ENCODE assay signal across 8 mouse cellular contexts in genomic region chr2:37442611-37443591, GRCm38 (mm10). TPM values are rescaled to one million over a fixed set of nuclear protein-coding genes. Genes with fewer than 3 reads are reported as not detected.
DNase-seq lines count a peak whose midpoint lies in the region; ATAC-seq and TF ChIP-seq lines count a peak whose summit lies in the region.

Gene Zbtb26 (minus strand): TSS chr2:37443135.
Gene Zbtb6 (minus strand): TSS chr2:37443171.
Gene Rabgap1 (plus strand): TSS chr2:37443279.

- H3K9me3 ChIP-seq in hindbrain, embryonic 11.5 days (ENCODE audit: control insufficient read depth, low read length): no peaks in the 10 kb centered on the region
- no peaks in the 10 kb centered on the region for H3K9me3 ChIP-seq in lung, postnatal 0 days (ENCODE audit: low read length)

- peak within 1 kb of the TSS; percentile 94 for H3K9ac ChIP-seq in hindbrain, embryonic 11.5 days (ENCODE audit: low read depth, low read length)
- peak within 1 kb of the TSS; percentile 87 for H3K9ac ChIP-seq in lung, postnatal 0 days (replicated peaks; ENCODE audit: low read depth)

- no peaks in the 10 kb centered on the region for H3K4me1 ChIP-seq in hindbrain, embryonic 11.5 days (replicated peaks; ENCODE audit: control insufficient read depth, insufficient read depth, low read length)
- H3K4me1 ChIP-seq in lung, postnatal 0 days (ENCODE audit: insufficient read depth, low read depth, low read length): peaks cover 3% of the 10 kb centered on the region; the same call in 1 of the 2 replicates

- WGBS in hindbrain, embryonic 11.5 days: under 1% methylated on average over 51 of the region's 51 CpGs
- under 1% methylated on average over 50 of the region's 51 CpGs for WGBS in lung, postnatal 0 days

- H3K36me3 ChIP-seq in hindbrain, embryonic 11.5 days (ENCODE audit: control insufficient read depth, insufficient read depth, low read length): no peaks in the 10 kb centered on the region
- no peaks in the 10 kb centered on the region for H3K36me3 ChIP-seq in lung, postnatal 0 days (ENCODE audit: insufficient read depth, low read length)

- peak within 1 kb of the TSS; percentile 68 for H3K4me2 ChIP-seq in hindbrain, embryonic 11.5 days (replicated peaks; ENCODE audit: low read depth, low read length)
- peak within 1 kb of the TSS; percentile 80 for H3K4me2 ChIP-seq in lung, postnatal 0 days (replicated peaks; ENCODE audit: low read depth, low read length)

- no peaks in the 10 kb centered on the region for H3K27me3 ChIP-seq in hindbrain, embryonic 11.5 days (ENCODE audit: control insufficient read depth, insufficient read depth, low read length)
- H3K27me3 ChIP-seq in lung, postnatal 0 days (replicated peaks; ENCODE audit: insufficient read depth, low read length): no peaks in the 10 kb centered on the region

- peak; percentile 98 for DNase-seq in NIH3T3 (ENCODE audit: low read depth)
- peak; percentile 95 for DNase-seq in cerebellum, adult 9-11 months
- peak; percentile 91 to 97 for DNase-seq in frontal cortex, adult 2 months (ENCODE audit: extremely low spot score in 1 of 2, low spot score in 1 of 2)
- DNase-seq in hindbrain, embryonic 11.5 days (ENCODE audit: low spot score): peak; percentile 97
- peak; percentile 93 to 96 for DNase-seq in layer of hippocampus, postnatal 10 days (ENCODE audit: low spot score in 2 of 2)
- DNase-seq in lung, postnatal 0 days (ENCODE audit: low spot score): peak; percentile 97
- DNase-seq in ovary, postnatal 10 days (ENCODE audit: low spot score): peak; percentile 93
- DNase-seq in thymus, postnatal 0 days (ENCODE audit: low spot score): peak; percentile 88

- no peak for TF ChIP-seq CTCF in lung, postnatal 0 days (IDR thresholded peaks at IDR 0.05)

- peak within 1 kb of the TSS; percentile 89 for H3K4me3 ChIP-seq in hindbrain, embryonic 11.5 days (ENCODE audit: low read depth, low read length)
- peak within 1 kb of the TSS; percentile 92 for H3K4me3 ChIP-seq in lung, postnatal 0 days (ENCODE audit: low read depth, low read length)

- ATAC-seq in hindbrain, embryonic 11.5 days (ENCODE audit: low FRiP score): peak; percentile 100
- peak; percentile 100 for ATAC-seq in lung, postnatal 0 days

- peak; percentile 24; the same call in 1 of the 2 replicates for TF ChIP-seq EP300 in lung, postnatal 0 days (IDR thresholded peaks at IDR 0.05)

- H3K27ac ChIP-seq in hindbrain, embryonic 11.5 days (ENCODE audit: low read depth, low read length): peak within 1 kb of the TSS; percentile 85
- peak within 1 kb of the TSS; percentile 90 for H3K27ac ChIP-seq in lung, postnatal 0 days (ENCODE audit: low read length)

RNA-seq across cellular contexts. Expression of gene Zbtb26, which starts in this region (rescaled TPM):
- 6.6 TPM in 2 replicates for polyA plus RNA-seq in frontal cortex, adult 2 months (2012; rRNA removed)
- polyA plus RNA-seq in hindbrain, embryonic 11.5 days (2014; fragmentation: Nextera tagmentation; extraction: Ambion mirVana): 12.5 and 13.6 TPM in 2 replicates
- total RNA-seq in layer of hippocampus, postnatal 10 days (2021): 1 to 10 TPM; 8.8 to 8.9 TPM
- 2.2 and 2.6 TPM in 2 replicates for polyA plus RNA-seq in lung, postnatal 0 days (2015; fragmentation: Nextera tagmentation; extraction: Ambion mirVana)
- 3.6 and 4.7 TPM in 2 replicates for polyA plus RNA-seq in thymus, postnatal 0 days (2015; fragmentation: Nextera tagmentation; extraction: Ambion mirVana)

RNA-seq across cellular contexts. Expression of gene Zbtb6, which starts in this region (rescaled TPM):
- 9.9 and 10.0 TPM in 2 replicates for polyA plus RNA-seq in frontal cortex, adult 2 months (2012; rRNA removed)
- 6.4 and 7.2 TPM in 2 replicates for polyA plus RNA-seq in hindbrain, embryonic 11.5 days (2014; fragmentation: Nextera tagmentation; extraction: Ambion mirVana)
- total RNA-seq in layer of hippocampus, postnatal 10 days (2021): 10 to 100 TPM; 14.9 to 16.3 TPM
- 3.1 and 3.5 TPM in 2 replicates for polyA plus RNA-seq in lung, postnatal 0 days (2015; fragmentation: Nextera tagmentation; extraction: Ambion mirVana)
- 5.1 and 5.8 TPM in 2 replicates for polyA plus RNA-seq in thymus, postnatal 0 days (2015; fragmentation: Nextera tagmentation; extraction: Ambion mirVana)

RNA-seq across cellular contexts. Expression of gene Rabgap1, which starts in this region (rescaled TPM):
- polyA plus RNA-seq in frontal cortex, adult 2 months (2012; rRNA removed): 43.9 and 51.4 TPM in 2 replicates
- 51.3 and 86.2 TPM in 2 replicates for polyA plus RNA-seq in hindbrain, embryonic 11.5 days (2014; fragmentation: Nextera tagmentation; extraction: Ambion mirVana)
- total RNA-seq in layer of hippocampus, postnatal 10 days (2021): 100 to 1,000 TPM; 101 to 103 TPM
- 22.3 and 26.7 TPM in 2 replicates for polyA plus RNA-seq in lung, postnatal 0 days (2015; fragmentation: Nextera tagmentation; extraction: Ambion mirVana)
- 19.8 and 25.7 TPM in 2 replicates for polyA plus RNA-seq in thymus, postnatal 0 days (2015; fragmentation: Nextera tagmentation; extraction: Ambion mirVana)

Comparison
In these comparisons a context has a peak if more than half of its experiments do, and no peak if none do; other contexts are left out.
1. Peak in every context shown above with its lines: DNase-seq, ATAC-seq, H3K4me3 ChIP-seq and H3K27ac ChIP-seq.